Mouse (Mus musculus) layer of hippocampus, postnatal 10 days (tissue): ENCODE data around the gene Slc12a4. TPM values are rescaled to one million over a fixed set of nuclear protein-coding genes. Genes with fewer than 3 reads are reported as not detected.
"Not testable (repeated sequence)": the region's sequence is repeated elsewhere in the genome, so short reads cannot be mapped to it uniquely, and the experiment has no call there.

ENCODE experiments used
- DNase-seq, 2 experiments: peaks; one replicate each; pipeline ENCODE4 v3.0.0; 2021; ENCODE audit warnings: low spot score in 2 of 2
- long read RNA-seq: library from polyadenylated mRNA; stranded (forward); transcript quantifications from one replicate; pipeline ENCODE4 v2.0.0, GENCODE M21; 2023
- total RNA-seq, 2 experiments: library from RNA; stranded (reverse); gene quantifications; 2 replicates each; pipeline ENCODE4 v1.2.3; 2021

Gene Slc12a4
- 10 to 100 TPM; 28.3 to 32.2 TPM for total RNA-seq
- long read RNA-seq, transcript Slc12a4-202 (24 exons, 3,755 nt), result major isoform, 9 of 27 reads
- long read RNA-seq, partial matches to known transcripts, result 9 of 27 reads
- long read RNA-seq, other reads (novel, unspliced or antisense), result 9 of 27 reads

- DNase-seq, result peak; percentile 66 to 76
These were observed at the start of gene Slc12a4 for GRCm38 (mm10) chr8:105965905-105966341. Slc12a4 (minus strand) TSS chr8:105966097.

- DNase-seq, result not testable (repeated sequence)
These were observed 46.3 kb upstream of the Slc12a4 start for GRCm38 (mm10) chr8:106012203-106012602.

DNA sequence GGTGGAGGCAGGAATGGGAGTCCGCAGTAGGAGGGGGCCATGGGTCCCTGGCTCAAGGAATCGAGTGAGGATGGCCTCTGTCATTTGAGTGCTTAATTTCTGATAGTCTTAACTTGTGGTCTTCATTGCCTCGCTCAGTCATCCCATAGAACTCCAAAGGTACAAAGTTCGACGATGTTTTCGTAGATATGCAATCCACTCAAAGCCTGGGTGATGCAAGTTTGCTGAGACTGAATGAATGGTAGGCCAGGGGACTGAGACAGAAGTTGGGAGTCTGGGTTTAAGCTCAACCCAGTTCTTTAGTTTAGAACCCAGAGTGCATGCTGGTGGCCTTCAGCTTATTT is 45.7 kb upstream of the Slc12a4 start, which contains the start of gene Ddx28:
Gene Ddx28 (minus strand): TSS at position 240 of the 344 bp plus-strand sequence.
- no peak for DNase-seq

DNA sequence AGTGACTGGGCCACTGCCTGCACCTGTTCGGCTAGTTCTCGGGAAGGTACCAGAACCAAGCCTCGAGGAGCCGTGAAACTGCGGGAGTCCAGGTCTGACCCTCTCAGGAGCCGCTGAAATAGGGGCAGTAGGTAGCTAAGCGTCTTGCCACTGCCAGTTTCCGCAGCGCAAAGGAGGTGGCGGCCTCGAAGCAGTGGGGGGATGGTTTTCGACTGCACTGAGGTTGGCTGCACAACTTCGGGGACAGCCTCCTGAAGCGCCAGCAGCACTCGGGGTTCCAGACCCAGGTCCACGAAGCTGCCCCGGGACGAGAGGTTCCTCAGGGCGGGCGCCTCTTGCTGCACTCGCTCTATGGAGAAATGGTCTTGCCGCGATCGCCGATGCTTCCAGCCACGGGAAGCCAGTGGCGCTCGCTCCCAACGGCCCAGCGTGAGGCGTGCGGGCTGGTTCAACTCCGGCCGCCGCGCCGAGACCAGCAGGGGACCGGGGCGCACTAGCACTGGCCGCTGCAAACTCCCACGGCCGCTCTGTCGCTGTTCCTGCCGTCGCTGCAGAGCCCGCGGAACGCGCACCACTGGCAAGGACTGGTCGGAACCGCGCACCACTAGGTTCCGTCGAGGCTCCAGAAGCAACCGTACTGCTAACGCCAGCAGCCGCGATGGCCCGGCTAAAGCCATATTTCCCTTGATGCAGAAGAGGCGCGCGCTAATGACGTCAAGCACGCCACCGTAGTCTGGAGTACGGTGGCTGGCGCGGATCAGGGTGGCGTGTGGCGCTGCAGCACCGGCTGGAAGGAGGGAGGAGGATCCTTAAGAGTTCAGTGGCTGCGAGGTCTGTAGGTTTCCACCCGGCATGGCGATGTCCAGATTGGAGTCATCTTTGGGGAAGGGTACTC is 45.1 kb upstream of the Slc12a4 start:
- peak; percentile 91 to 93 for DNase-seq

GRCm38 (mm10) chr8:106007891-106008290 is 42.0 kb upstream of the Slc12a4 start:
- not testable (repeated sequence) for DNase-seq

DNA sequence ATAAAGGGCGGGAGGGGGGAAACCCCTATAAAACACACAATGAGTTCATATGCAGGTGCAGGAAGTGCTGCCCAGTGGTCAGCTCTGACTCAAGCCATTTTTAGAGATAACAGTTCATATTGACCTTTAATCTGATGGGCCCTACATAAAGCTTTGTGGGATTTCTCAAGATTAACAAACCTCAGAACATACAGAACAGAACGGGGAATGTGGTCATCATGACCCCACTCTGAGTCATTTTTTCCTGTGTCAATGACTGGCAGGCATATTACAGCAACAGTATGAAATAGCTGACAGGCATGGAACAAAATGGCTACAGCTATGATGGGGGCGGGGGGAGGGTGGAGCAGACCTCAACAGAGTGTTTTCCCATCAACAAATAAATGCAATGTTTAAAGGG is 41.2 kb upstream of the Slc12a4 start:
- DNase-seq, result no peak

DNA sequence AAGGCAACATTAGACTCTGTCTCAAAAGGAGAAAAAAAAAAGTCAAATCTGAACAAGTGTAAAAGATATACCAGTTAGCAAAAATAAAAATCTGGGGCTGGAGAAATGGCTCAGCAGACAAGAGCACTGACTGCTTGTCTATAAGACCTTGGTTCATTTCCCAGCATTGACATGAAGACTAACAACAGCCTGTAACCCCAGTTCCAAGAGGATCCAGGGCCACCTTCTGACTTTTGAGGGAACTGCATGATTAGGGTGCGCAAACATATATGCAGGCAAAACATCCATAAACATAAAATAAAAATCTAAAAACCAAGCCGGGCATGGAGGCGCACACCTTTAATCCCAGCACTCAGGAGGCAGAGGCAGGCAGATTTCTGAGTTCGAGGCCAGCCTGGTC is 40.5 kb upstream of the Slc12a4 start:
- DNase-seq, result no peak

GRCm38 (mm10) chr8:106005875-106006274 is 40.0 kb upstream of the Slc12a4 start, which contains the start of gene Dpep2nb:
Dpep2nb (minus strand) TSS chr8:106005975.
- no peak for DNase-seq

DNA sequence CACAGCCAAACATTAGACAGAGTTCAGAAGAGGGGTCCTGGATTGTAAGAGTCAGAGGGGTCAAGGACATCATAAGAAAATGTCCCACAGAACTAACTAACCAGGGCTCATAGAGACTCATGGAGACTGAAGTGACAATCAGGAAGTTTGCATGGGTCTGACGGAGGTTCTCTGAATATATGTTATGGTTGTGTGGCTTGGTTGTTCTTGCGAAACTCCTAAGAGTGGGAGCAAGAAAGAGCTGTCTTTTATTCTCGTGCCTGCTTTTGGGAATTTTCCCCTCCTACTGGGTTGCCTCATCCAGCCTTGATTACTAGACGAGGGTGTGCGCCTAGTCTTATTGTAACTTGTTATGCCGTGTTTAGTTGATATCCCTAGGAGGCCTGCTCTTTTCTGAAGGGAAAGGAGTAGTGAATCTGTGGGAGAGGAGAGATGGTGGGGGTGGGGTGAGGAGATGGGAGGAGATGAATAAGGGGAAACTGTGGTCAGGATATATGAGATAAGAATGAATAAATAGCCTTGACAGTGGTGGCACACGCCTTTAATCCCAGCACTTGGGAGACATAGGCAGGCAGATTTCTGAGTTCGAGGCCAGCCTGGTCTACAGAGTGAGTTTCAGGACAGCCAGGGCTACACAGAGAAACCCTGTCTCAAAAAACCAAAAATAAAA is 38.8 kb upstream of the Slc12a4 start:
- DNase-seq, result no peak

DNA sequence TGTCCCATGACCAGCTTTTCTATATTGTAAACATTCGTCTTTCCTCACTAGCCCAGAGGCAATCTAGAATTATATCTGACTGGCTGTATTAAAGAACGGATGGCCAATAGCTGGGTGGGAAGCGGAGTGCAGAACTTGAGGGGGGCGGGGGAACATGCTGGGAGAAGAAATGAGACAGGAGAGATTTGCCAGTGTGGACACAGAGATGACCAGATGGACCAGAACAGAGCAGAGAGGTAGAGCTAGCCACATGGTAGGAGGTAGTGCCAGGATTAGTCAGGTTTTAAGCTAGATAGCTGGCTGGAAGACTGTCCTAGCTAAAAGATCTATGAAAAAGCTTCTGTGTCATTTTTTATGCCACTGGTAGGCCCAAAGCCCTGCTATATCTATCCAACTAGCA is 36.0 kb upstream of the Slc12a4 start:
- DNase-seq, result no peak

DNA sequence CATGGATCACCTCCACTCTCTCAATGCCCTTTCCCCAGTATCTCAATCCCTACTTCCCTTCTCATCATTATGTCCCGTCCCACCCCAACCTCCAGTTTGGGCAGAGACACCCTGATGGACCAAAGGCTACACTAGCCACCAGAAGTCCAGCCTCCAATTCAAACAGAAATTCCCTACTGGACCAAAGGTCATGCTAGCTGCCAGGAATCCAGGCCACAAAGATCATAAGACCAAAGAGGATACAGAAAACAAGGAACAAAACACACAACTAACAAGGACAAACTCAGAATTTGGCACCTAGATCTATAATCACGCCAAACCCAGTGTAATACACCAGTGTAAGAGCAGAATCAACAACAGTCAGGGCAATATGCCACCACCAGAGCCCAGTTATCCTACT is 33.1 kb upstream of the Slc12a4 start:
- DNase-seq, result no peak

GRCm38 (mm10) chr8:105996359-105996758 is 30.5 kb upstream of the Slc12a4 start:
- DNase-seq, result no peak

- DNase-seq, result no peak
These were observed 27.3 kb upstream of the Slc12a4 start for GRCm38 (mm10) chr8:105993226-105993625.

GRCm38 (mm10) chr8:105992499-105992898 is 26.6 kb upstream of the Slc12a4 start:
- DNase-seq, result no peak

- no peak for DNase-seq
These were observed 25.6 kb upstream of the Slc12a4 start for GRCm38 (mm10) chr8:105991546-105991945.

GRCm38 (mm10) chr8:105990856-105991387 is 25.0 kb upstream of the Slc12a4 start, which contains the start of gene Dus2:
Dus2 (plus strand) TSS chr8:105991337.
- peak; percentile 81 to 82 for DNase-seq

GRCm38 (mm10) chr8:105988546-105988945 is 22.6 kb upstream of the Slc12a4 start:
- no peak for DNase-seq

DNA sequence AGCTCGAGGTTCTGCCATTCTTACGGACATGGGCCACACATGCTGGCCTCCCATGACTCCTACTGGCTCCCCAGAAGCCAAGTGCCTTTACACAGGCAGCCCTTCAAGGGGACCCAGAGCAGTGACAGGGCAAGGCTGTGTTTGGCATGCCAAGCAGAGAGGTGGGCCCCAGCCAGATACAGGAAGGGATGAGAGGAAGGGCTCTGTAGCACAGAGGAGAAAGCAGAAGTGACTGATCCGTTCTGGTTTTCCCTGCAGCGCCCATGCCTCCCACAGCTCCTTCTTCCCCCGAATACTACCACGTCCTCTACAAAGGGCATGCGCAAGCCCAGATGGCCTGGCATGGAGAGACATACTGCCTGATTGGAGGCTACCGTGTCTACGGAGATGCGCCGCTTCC is 17.5 kb upstream of the Slc12a4 start:
- not testable (repeated sequence) for DNase-seq

- DNase-seq, result no peak
These were observed 15.2 kb upstream of the Slc12a4 start for GRCm38 (mm10) chr8:105981146-105981545.

- DNase-seq, result no peak
These were observed 13.4 kb upstream of the Slc12a4 start, which contains the start of gene Dpep3 for GRCm38 (mm10) chr8:105979325-105979724. Dpep3 (minus strand) TSS chr8:105979429.

GRCm38 (mm10) chr8:105975363-105975762 is 9.5 kb upstream of the Slc12a4 start:
- DNase-seq, result no peak
